Mouse (Mus musculus) right cerebral cortex, adult 18-20 months (tissue): Measurements from ENCODE around the gene Mapkap1.

Experiments
- DNase-seq: peaks from one replicate; pipeline ENCODE4 v3.0.0; 2022; ENCODE audit warnings: mixed read lengths

Mapkap1 gene

GRCm38 (mm10) chr2:34406601-34407464 lies at the start of gene Mapkap1:
Gene Mapkap1 (plus strand): TSS chr2:34406771.
- DNase-seq, result peak; percentile 97

GRCm38 (mm10) chr2:34363678-34364077 lies 42.9 kb upstream of the Mapkap1 start:
- no peak for DNase-seq

- DNase-seq, result no peak
Measured at GRCm38 (mm10) chr2:34367024-34367423, 39.5 kb upstream of the Mapkap1 start.

- no peak for DNase-seq
Measured at GRCm38 (mm10) chr2:34368396-34368795, 38.2 kb upstream of the Mapkap1 start.

GRCm38 (mm10) chr2:34370349-34370724 lies 36.2 kb upstream of the Mapkap1 start:
- no peak for DNase-seq

GRCm38 (mm10) chr2:34370725-34371440 lies 35.7 kb upstream of the Mapkap1 start:
- peak; percentile 2 for DNase-seq

GRCm38 (mm10) chr2:34371441-34372304 lies 34.9 kb upstream of the Mapkap1 start:
- peak; percentile 14 for DNase-seq

GRCm38 (mm10) chr2:34372305-34373301 lies 34.0 kb upstream of the Mapkap1 start, which contains the start of gene Pbx3:
Gene Pbx3 (minus strand): TSS chr2:34373142.
- DNase-seq, result peak; percentile 90

GRCm38 (mm10) chr2:34373886-34374285 lies 32.7 kb upstream of the Mapkap1 start:
- peak; percentile 6 for DNase-seq

- no peak for DNase-seq
Measured at GRCm38 (mm10) chr2:34374349-34374748, 32.2 kb upstream of the Mapkap1 start.

GRCm38 (mm10) chr2:34378930-34379329 lies 27.6 kb upstream of the Mapkap1 start:
- DNase-seq, result no peak

- no peak for DNase-seq
Measured at GRCm38 (mm10) chr2:34399535-34399934, 7.0 kb upstream of the Mapkap1 start.

GRCm38 (mm10) chr2:34407596-34407995 lies 1.0 kb downstream of the Mapkap1 start:
- no peak for DNase-seq

- DNase-seq, result no peak
Measured at GRCm38 (mm10) chr2:34408341-34408740, 1.8 kb downstream of the Mapkap1 start.

GRCm38 (mm10) chr2:34409741-34410340 lies 3.3 kb downstream of the Mapkap1 start:
- DNase-seq, result no peak

GRCm38 (mm10) chr2:34420256-34420655 lies 13.7 kb downstream of the Mapkap1 start:
- no peak for DNase-seq

GRCm38 (mm10) chr2:34424186-34424585 lies 17.6 kb downstream of the Mapkap1 start:
- DNase-seq, result no peak

GRCm38 (mm10) chr2:34425573-34426223 lies 19.1 kb downstream of the Mapkap1 start:
- DNase-seq, result no peak

GRCm38 (mm10) chr2:34430663-34431062 lies 24.1 kb downstream of the Mapkap1 start:
- DNase-seq, result no peak

- no peak for DNase-seq
Measured at GRCm38 (mm10) chr2:34431701-34432372, 25.3 kb downstream of the Mapkap1 start.
